Mouse (Mus musculus): ENCODE data around the gene Rtn4rl2. TPM values are rescaled to one million over a fixed set of nuclear protein-coding genes. Genes with fewer than 3 reads are reported as not detected.

The Rtn4rl2 gene
- polyA plus RNA-seq, 1 experiment: 2.7 TPM

- H3K27me3 ChIP-seq (ENCODE audit: control insufficient read depth, insufficient read depth, low read length): no peaks in the 10 kb centered on the region
These were observed 14.3 kb downstream of the Rtn4rl2 start for GRCm38 (mm10) chr2:84872105-84872716.

GRCm38 (mm10) chr2:84870623-84871160, 15.8 kb downstream of the Rtn4rl2 start:
- Histone ChIP-seq H3K36me3 (ENCODE audit: control insufficient read depth, insufficient read depth, low read length) (no peaks in the 10 kb centered on the region), H3K4me3 (ENCODE audit: control insufficient read depth, low read depth, low read length) (no peak overlapping the region), H3K27ac (ENCODE audit: control insufficient read depth, insufficient read depth, low read depth, low read length) (no peak overlapping the region), H3K4me1 (ENCODE audit: control insufficient read depth, insufficient read depth, low read length) (peaks cover 21% of the 10 kb centered on the region), H3K27me3 (ENCODE audit: control insufficient read depth, insufficient read depth, low read length) (no peaks in the 10 kb centered on the region)
- TF ChIP-seq POLR2A (IDR thresholded peaks at IDR 0.05; ENCODE audit: control insufficient read depth, low read depth, low read length) (no peak), CTCF (IDR thresholded peaks at IDR 0.05; ENCODE audit: control insufficient read depth, insufficient read depth, insufficient replicate concordance, low read depth, low read length) (peak; percentile 16; the same call in 1 of the 2 replicates)

More at GRCm38 (mm10) chr2:84872105-84872716, 14.3 kb downstream of the Rtn4rl2 start:
- no peak for TF ChIP-seq CTCF (IDR thresholded peaks at IDR 0.05; ENCODE audit: control insufficient read depth, insufficient read depth, insufficient replicate concordance, low read depth, low read length)
- peak; percentile 37; the same call in 1 of the 2 replicates for TF ChIP-seq POLR2A (IDR thresholded peaks at IDR 0.05; ENCODE audit: control insufficient read depth, low read depth, low read length)
- Histone ChIP-seq H3K4me1 (ENCODE audit: control insufficient read depth, insufficient read depth, low read length) (peaks cover 20% of the 10 kb centered on the region), H3K4me3 (ENCODE audit: control insufficient read depth, low read depth, low read length) (peak overlapping the region; percentile 85), H3K27ac (ENCODE audit: control insufficient read depth, insufficient read depth, low read depth, low read length) (peak overlapping the region; percentile 15; the same call in 1 of the 2 replicates), H3K36me3 (ENCODE audit: control insufficient read depth, insufficient read depth, low read length) (no peaks in the 10 kb centered on the region)

- Histone ChIP-seq H3K4me3 (ENCODE audit: control insufficient read depth, low read depth, low read length) (no peak overlapping the region), H3K36me3 (ENCODE audit: control insufficient read depth, insufficient read depth, low read length) (no peaks in the 10 kb centered on the region), H3K27ac (ENCODE audit: control insufficient read depth, insufficient read depth, low read depth, low read length) (no peak overlapping the region), H3K27me3 (ENCODE audit: control insufficient read depth, insufficient read depth, low read length) (no peaks in the 10 kb centered on the region), H3K4me1 (ENCODE audit: control insufficient read depth, insufficient read depth, low read length) (peaks cover 24% of the 10 kb centered on the region)
- TF ChIP-seq POLR2A (IDR thresholded peaks at IDR 0.05; ENCODE audit: control insufficient read depth, low read depth, low read length) (no peak), CTCF (IDR thresholded peaks at IDR 0.05; ENCODE audit: control insufficient read depth, insufficient read depth, insufficient replicate concordance, low read depth, low read length) (no peak)
These were observed 17.5 kb downstream of the Rtn4rl2 start for GRCm38 (mm10) chr2:84868977-84869376.

GRCm38 (mm10) chr2:84868521-84868943, 18.0 kb downstream of the Rtn4rl2 start:
- H3K27ac ChIP-seq (ENCODE audit: control insufficient read depth, insufficient read depth, low read depth, low read length): no peak overlapping the region
- H3K27me3 ChIP-seq (ENCODE audit: control insufficient read depth, insufficient read depth, low read length): no peaks in the 10 kb centered on the region
- TF ChIP-seq POLR2A (IDR thresholded peaks at IDR 0.05; ENCODE audit: control insufficient read depth, low read depth, low read length) (no peak), CTCF (IDR thresholded peaks at IDR 0.05; ENCODE audit: control insufficient read depth, insufficient read depth, insufficient replicate concordance, low read depth, low read length) (peak; percentile 92)
- H3K4me1 ChIP-seq (ENCODE audit: control insufficient read depth, insufficient read depth, low read length): peaks cover 24% of the 10 kb centered on the region
- H3K4me3 ChIP-seq (ENCODE audit: control insufficient read depth, low read depth, low read length): no peak overlapping the region
- no peaks in the 10 kb centered on the region for H3K36me3 ChIP-seq (ENCODE audit: control insufficient read depth, insufficient read depth, low read length)

- Histone ChIP-seq H3K4me3 (ENCODE audit: control insufficient read depth, low read depth, low read length) (peak overlapping the region; percentile 57), H3K27ac (ENCODE audit: control insufficient read depth, insufficient read depth, low read depth, low read length) (no peak overlapping the region), H3K4me1 (ENCODE audit: control insufficient read depth, insufficient read depth, low read length) (peaks cover 8% of the 10 kb centered on the region), H3K36me3 (ENCODE audit: control insufficient read depth, insufficient read depth, low read length) (no peaks in the 10 kb centered on the region), H3K27me3 (ENCODE audit: control insufficient read depth, insufficient read depth, low read length) (no peaks in the 10 kb centered on the region)
- no peak for TF ChIP-seq POLR2A (IDR thresholded peaks at IDR 0.05; ENCODE audit: control insufficient read depth, low read depth, low read length)
- TF ChIP-seq CTCF (IDR thresholded peaks at IDR 0.05; ENCODE audit: control insufficient read depth, insufficient read depth, insufficient replicate concordance, low read depth, low read length): peak; percentile 82
These were observed 20.6 kb downstream of the Rtn4rl2 start for GRCm38 (mm10) chr2:84865616-84866571.

- Histone ChIP-seq H3K4me1 (ENCODE audit: control insufficient read depth, insufficient read depth, low read length) (peaks cover 4% of the 10 kb centered on the region), H3K36me3 (ENCODE audit: control insufficient read depth, insufficient read depth, low read length) (no peaks in the 10 kb centered on the region)
These were observed 24.3 kb downstream of the Rtn4rl2 start for GRCm38 (mm10) chr2:84862231-84862630.

GRCm38 (mm10) chr2:84861430-84861829, 25.1 kb downstream of the Rtn4rl2 start:
- Histone ChIP-seq H3K4me3 (ENCODE audit: control insufficient read depth, low read depth, low read length) (no peak overlapping the region), H3K27ac (ENCODE audit: control insufficient read depth, insufficient read depth, low read depth, low read length) (no peak overlapping the region), H3K4me1 (ENCODE audit: control insufficient read depth, insufficient read depth, low read length) (peaks cover 4% of the 10 kb centered on the region), H3K27me3 (ENCODE audit: control insufficient read depth, insufficient read depth, low read length) (no peaks in the 10 kb centered on the region), H3K36me3 (ENCODE audit: control insufficient read depth, insufficient read depth, low read length) (no peaks in the 10 kb centered on the region)
- TF ChIP-seq POLR2A (IDR thresholded peaks at IDR 0.05; ENCODE audit: control insufficient read depth, low read depth, low read length) (no peak), CTCF (IDR thresholded peaks at IDR 0.05; ENCODE audit: control insufficient read depth, insufficient read depth, insufficient replicate concordance, low read depth, low read length) (no peak)

More at GRCm38 (mm10) chr2:84862231-84862630, 24.3 kb downstream of the Rtn4rl2 start:
- TF ChIP-seq POLR2A (IDR thresholded peaks at IDR 0.05; ENCODE audit: control insufficient read depth, low read depth, low read length) (no peak), CTCF (IDR thresholded peaks at IDR 0.05; ENCODE audit: control insufficient read depth, insufficient read depth, insufficient replicate concordance, low read depth, low read length) (no peak)
- Histone ChIP-seq H3K27me3 (ENCODE audit: control insufficient read depth, insufficient read depth, low read length) (no peaks in the 10 kb centered on the region), H3K27ac (ENCODE audit: control insufficient read depth, insufficient read depth, low read depth, low read length) (no peak overlapping the region), H3K4me3 (ENCODE audit: control insufficient read depth, low read depth, low read length) (no peak overlapping the region)
